Mouse (Mus musculus) midbrain, postnatal 0 days (tissue): Measurements from ENCODE around the gene Slc25a21. TPM values are rescaled to one million over a fixed set of nuclear protein-coding genes. Genes with fewer than 3 reads are reported as not detected.

Experiments used
- ATAC-seq: fragments of 200-750 bp; cut with Nextera tagmentation; 2 replicates; pipeline ENCODE4 v1.8.0; 2017; ENCODE audit warnings: moderate number of reproducible peaks, mild to moderate bottlenecking, moderate TSS enrichment, moderate library complexity; ENCODE audit not compliant: low FRiP score
- DNase-seq: peaks from one replicate; pipeline ENCODE4 v3.0.0-alpha.2; 2015; ENCODE audit warnings: low spot score
- H3K27ac ChIP-seq: fragments of 300-500 bp; sonication (generic); 2 replicates; pipeline ENCODE4 v1.5.1; 2014; ENCODE audit warnings: low read depth, mild to moderate bottlenecking, low read length, mixed read lengths
- H3K27me3 ChIP-seq: fragments of 300-500 bp; sonication (generic); 2 replicates; pipeline ENCODE4 v1.6.1; 2014; ENCODE audit warnings: low read length, control low read depth, mixed read lengths; ENCODE audit not compliant: insufficient read depth
- H3K36me3 ChIP-seq: fragments of 300-500 bp; sonication (generic); 2 replicates; pipeline ENCODE4 v1.6.1; 2014; ENCODE audit warnings: low read length, control low read depth, mixed read lengths; ENCODE audit not compliant: insufficient read depth
- H3K4me1 ChIP-seq: fragments of 300-500 bp; sonication (generic); 2 replicates; pipeline ENCODE4 v1.6.1; 2014; ENCODE audit warnings: mild to moderate bottlenecking, control low read depth, antibody characterized with exemption, low read length, mixed read lengths; ENCODE audit not compliant: insufficient read depth
- H3K4me2 ChIP-seq: fragments of 300-500 bp; sonication (generic); 2 replicates; pipeline ENCODE4 v1.6.1; 2014; ENCODE audit warnings: low read depth, mild to moderate bottlenecking, low read length, mixed read lengths; ENCODE audit not compliant: poor library complexity, severe bottlenecking
- H3K4me3 ChIP-seq: fragments of 300-500 bp; sonication (generic); 2 replicates; pipeline ENCODE4 v1.5.1; 2014; ENCODE audit warnings: low read depth, mild to moderate bottlenecking, low read length, moderate library complexity
- H3K9ac ChIP-seq: fragments of 300-500 bp; sonication (generic); replicated peaks from 2 replicates; pipeline ENCODE4 v1.6.1; 2014; ENCODE audit warnings: mild to moderate bottlenecking, low read length, moderate library complexity, mixed read lengths; ENCODE audit not compliant: poor library complexity, severe bottlenecking
- H3K9me3 ChIP-seq: fragments of 300-500 bp; sonication (generic); 2 replicates; pipeline ENCODE4 v1.6.1; 2016; ENCODE audit warnings: low read length, control low read depth
- CTCF ChIP-seq: IDR thresholded peaks from 2 replicates; pipeline ENCODE4 v1.5.1; 2016; ENCODE audit warnings: antibody characterized with exemption, mild to moderate bottlenecking
- WGBS: fragments of 180-500 bp; shearing (Covaris S2); extraction: QIAGEN DNeasy Blood & Tissue Kit; methylation state at CpG from one replicate; pipeline ENCODE4 v1.1.7; 2014; 5-methylcytosine and 5-hydroxymethylcytosine counted together
- polyA plus RNA-seq: library from polyadenylated mRNA; unstranded; fragments of >200 nt; fragmentation: Nextera tagmentation; extraction: Ambion mirVana; gene quantifications from 2 replicates; pipeline ENCODE4 v1.2.1, GENCODE M21; 2015
- total RNA-seq: library from RNA; depleted of rRNA; stranded (reverse); fragments of >200 nt; gene quantifications from 2 replicates; pipeline ENCODE4 v1.2.3, GENCODE M21; 2014

Slc25a21 gene
- total and polyA plus RNA-seq, 2 experiments from 2014 or later = 0.11 TPM; not detected in 1

GRCm38 (mm10) chr12:57118602-57119001, 78.7 kb downstream of the Slc25a21 start:
- Histone ChIP-seq H3K27me3 (no peaks in the 10 kb centered on the region), H3K4me2 (no peak overlapping the region), H3K36me3 (no peaks in the 10 kb centered on the region), H3K9ac (no peak overlapping the region), H3K9me3 (no peaks in the 10 kb centered on the region), H3K4me1 (no peaks in the 10 kb centered on the region), H3K27ac (no peak overlapping the region), H3K4me3 (no peak overlapping the region)
- no peak for TF ChIP-seq CTCF
- no peak for ATAC-seq
- no peak for DNase-seq
- WGBS = 15% methylated on average over 8 of the region's 8 CpGs

GRCm38 (mm10) chr12:57115516-57115915, 81.8 kb downstream of the Slc25a21 start:
- TF ChIP-seq CTCF = no peak
- H3K9me3 ChIP-seq = no peaks in the 10 kb centered on the region
- WGBS = 88% methylated on average over 10 of the region's 10 CpGs
- H3K27ac ChIP-seq = no peak overlapping the region
- DNase-seq (no peak), ATAC-seq (no peak)
- no peak overlapping the region for H3K4me3 ChIP-seq
- no peaks in the 10 kb centered on the region for H3K4me1 ChIP-seq
- no peaks in the 10 kb centered on the region for H3K36me3 ChIP-seq
- no peaks in the 10 kb centered on the region for H3K27me3 ChIP-seq
- H3K9ac ChIP-seq = no peak overlapping the region
- no peak overlapping the region for H3K4me2 ChIP-seq

- H3K36me3 ChIP-seq = no peaks in the 10 kb centered on the region
- no peak for ATAC-seq
- no peaks in the 10 kb centered on the region for H3K4me1 ChIP-seq
- H3K4me3 ChIP-seq = no peak overlapping the region
- no peak for DNase-seq
- 90% methylated on average over 4 of the region's 4 CpGs for whole genome bisulfite sequencing
- H3K9me3 ChIP-seq = no peaks in the 10 kb centered on the region
- H3K27me3 ChIP-seq = no peaks in the 10 kb centered on the region
- H3K27ac ChIP-seq = no peak overlapping the region
- no peak for TF ChIP-seq CTCF
- no peak overlapping the region for H3K4me2 ChIP-seq
- H3K9ac ChIP-seq = no peak overlapping the region
These were observed 87.9 kb downstream of the Slc25a21 start for GRCm38 (mm10) chr12:57109363-57109762.

- no peak for TF ChIP-seq CTCF
- H3K27ac ChIP-seq = no peak overlapping the region
- DNase-seq = no peak
- no peaks in the 10 kb centered on the region for H3K9me3 ChIP-seq
- H3K36me3 ChIP-seq = no peaks in the 10 kb centered on the region
- no peak overlapping the region for H3K4me2 ChIP-seq
- ATAC-seq = no peak
- H3K27me3 ChIP-seq = no peaks in the 10 kb centered on the region
- no peaks in the 10 kb centered on the region for H3K4me1 ChIP-seq
- WGBS = 88% methylated on average over 1 of the region's 1 CpGs
- H3K9ac ChIP-seq = no peak overlapping the region
- H3K4me3 ChIP-seq = no peak overlapping the region
These were observed 95.0 kb downstream of the Slc25a21 start for GRCm38 (mm10) chr12:57102322-57102721.

- WGBS = 86% methylated on average over 4 of the region's 4 CpGs
These were observed 96.7 kb downstream of the Slc25a21 start for GRCm38 (mm10) chr12:57100549-57100948.

GRCm38 (mm10) chr12:57099066-57099465, 98.2 kb downstream of the Slc25a21 start:
- no peak for ATAC-seq
- Histone ChIP-seq H3K27ac (no peak overlapping the region), H3K9ac (no peak overlapping the region), H3K4me3 (no peak overlapping the region), H3K9me3 (no peaks in the 10 kb centered on the region), H3K27me3 (no peaks in the 10 kb centered on the region), H3K4me2 (no peak overlapping the region), H3K36me3 (no peaks in the 10 kb centered on the region), H3K4me1 (no peaks in the 10 kb centered on the region)
- WGBS = 67% methylated on average over 3 of the region's 3 CpGs
- no peak for DNase-seq
- TF ChIP-seq CTCF = no peak

More at GRCm38 (mm10) chr12:57100549-57100948, 96.7 kb downstream of the Slc25a21 start:
- Histone ChIP-seq H3K9ac (no peak overlapping the region), H3K9me3 (no peaks in the 10 kb centered on the region), H3K36me3 (no peaks in the 10 kb centered on the region), H3K27ac (no peak overlapping the region), H3K4me3 (no peak overlapping the region), H3K4me2 (no peak overlapping the region), H3K4me1 (no peaks in the 10 kb centered on the region), H3K27me3 (no peaks in the 10 kb centered on the region)
- TF ChIP-seq CTCF = no peak
- DNase-seq = no peak
- ATAC-seq = no peak
